Mouse (Mus musculus) embryonic facial prominence, embryonic 11.5 days (tissue): ENCODE data around the gene Usp20. TPM values are rescaled to one million over a fixed set of nuclear protein-coding genes. Genes with fewer than 3 reads are reported as not detected.

Experiments
- ATAC-seq: fragments of 200-750 bp; cut with Nextera tagmentation; replicated peaks from 2 replicates; pipeline ENCODE4 v1.8.0; 2017; ENCODE audit warnings: low read depth; ENCODE audit not compliant: insufficient number of reproducible peaks, low FRiP score, low TSS enrichment
- DNase-seq: peaks from one replicate; pipeline ENCODE4 v3.0.0-alpha.2; 2015; ENCODE audit warnings: low spot score
- H3K27ac ChIP-seq: fragments of 300-500 bp; sonication (generic); replicated peaks from 2 replicates; pipeline ENCODE4 v1.5.1; 2014; ENCODE audit warnings: mild to moderate bottlenecking, low read depth, low read length, control low read depth
- H3K27me3 ChIP-seq: fragments of 300-500 bp; sonication (generic); 2 replicates; pipeline ENCODE4 v1.6.1; 2014; ENCODE audit warnings: mild to moderate bottlenecking, low read length, moderate library complexity, mixed read lengths; ENCODE audit not compliant: control insufficient read depth, insufficient read depth
- H3K36me3 ChIP-seq: fragments of 300-500 bp; sonication (generic); replicated peaks from 2 replicates; pipeline ENCODE4 v1.6.1; 2014; ENCODE audit warnings: low read depth, mild to moderate bottlenecking, low read length, moderate library complexity, mixed read lengths; ENCODE audit not compliant: control insufficient read depth, insufficient read depth
- H3K4me1 ChIP-seq: fragments of 300-500 bp; sonication (generic); 2 replicates; pipeline ENCODE4 v1.6.1; 2014; ENCODE audit warnings: low read length, mixed read lengths; ENCODE audit not compliant: control insufficient read depth, insufficient read depth
- H3K4me2 ChIP-seq: fragments of 300-500 bp; sonication (generic); 2 replicates; pipeline ENCODE4 v1.6.1; 2014; ENCODE audit warnings: low read depth, mild to moderate bottlenecking, control low read depth, low read length, moderate library complexity
- H3K4me3 ChIP-seq: fragments of 300-500 bp; sonication (generic); 2 replicates; pipeline ENCODE4 v1.5.1; 2014; ENCODE audit warnings: low read depth, low read length, control low read depth
- H3K9ac ChIP-seq: fragments of 300-500 bp; sonication (generic); replicated peaks from 2 replicates; pipeline ENCODE4 v1.6.1; 2014; ENCODE audit warnings: mild to moderate bottlenecking, control low read depth, low read length
- H3K9me3 ChIP-seq: fragments of 300-500 bp; sonication (generic); replicated peaks from 2 replicates; pipeline ENCODE4 v1.6.1; 2016; ENCODE audit warnings: mild to moderate bottlenecking, low read length, inconsistent platforms, mixed read lengths; ENCODE audit not compliant: control insufficient read depth
- WGBS: fragments of 180-500 bp; shearing (Covaris S2); extraction: QIAGEN DNeasy Blood & Tissue Kit; methylation state at CpG from one replicate; pipeline ENCODE4 v1.1.7; 2014; 5-methylcytosine and 5-hydroxymethylcytosine counted together
- polyA plus RNA-seq: library from polyadenylated mRNA; unstranded; fragments of >200 nt; fragmentation: Nextera tagmentation; extraction: Ambion mirVana; gene quantifications from 2 replicates; pipeline ENCODE4 v1.2.1, GENCODE M21; 2014

Usp20 gene
- polyA plus RNA-seq, 1 experiment from 2014 or later, result 9.3 TPM

- Histone ChIP-seq H3K27me3 (no peaks in the 10 kb centered on the region), H3K9me3 (no peaks in the 10 kb centered on the region), H3K4me1 (no peaks in the 10 kb centered on the region), H3K36me3 (no peaks in the 10 kb centered on the region; the same call in none of the 2 replicates), H3K4me2 (no peak overlapping the region), H3K9ac (no peak overlapping the region), H3K27ac (no peak overlapping the region), H3K4me3 (no peak overlapping the region)
- DNase-seq (no peak), ATAC-seq (no peak)
- 89% methylated on average over 10 of the region's 10 CpGs for WGBS
Observed at GRCm38 (mm10) chr2:31052441-31052840, 70.4 kb downstream of the Usp20 start.

GRCm38 (mm10) chr2:31053426-31053825 is 71.3 kb downstream of the Usp20 start:
- H3K4me2 ChIP-seq, result no peak overlapping the region
- H3K4me3 ChIP-seq, result no peak overlapping the region
- H3K4me1 ChIP-seq, result no peaks in the 10 kb centered on the region
- no peaks in the 10 kb centered on the region; the same call in none of the 2 replicates for H3K36me3 ChIP-seq
- ATAC-seq, result no peak
- H3K9me3 ChIP-seq, result no peaks in the 10 kb centered on the region
- H3K27ac ChIP-seq, result no peak overlapping the region
- DNase-seq, result no peak
- no peaks in the 10 kb centered on the region for H3K27me3 ChIP-seq
- 89% methylated on average over 13 of the region's 13 CpGs for WGBS
- H3K9ac ChIP-seq, result no peak overlapping the region

- WGBS, result 96% methylated on average over 11 of the region's 11 CpGs
- H3K9ac ChIP-seq, result no peak overlapping the region
- no peaks in the 10 kb centered on the region; the same call in none of the 2 replicates for H3K36me3 ChIP-seq
- ATAC-seq (no peak), DNase-seq (no peak)
- H3K4me2 ChIP-seq, result no peak overlapping the region
- H3K4me1 ChIP-seq, result no peaks in the 10 kb centered on the region
- H3K4me3 ChIP-seq, result no peak overlapping the region
- no peaks in the 10 kb centered on the region for H3K27me3 ChIP-seq
- no peak overlapping the region for H3K27ac ChIP-seq
- H3K9me3 ChIP-seq, result no peaks in the 10 kb centered on the region
Observed at GRCm38 (mm10) chr2:31053851-31054340, 71.8 kb downstream of the Usp20 start.

- DNase-seq (no peak), ATAC-seq (no peak)
- H3K4me1 ChIP-seq, result no peaks in the 10 kb centered on the region
- no peaks in the 10 kb centered on the region for H3K9me3 ChIP-seq
- no peak overlapping the region for H3K4me2 ChIP-seq
- no peak overlapping the region for H3K9ac ChIP-seq
- H3K36me3 ChIP-seq, result no peaks in the 10 kb centered on the region; the same call in none of the 2 replicates
- H3K27ac ChIP-seq, result no peak overlapping the region
- no peak overlapping the region for H3K4me3 ChIP-seq
- 93% methylated on average over 3 of the region's 3 CpGs for WGBS
- no peaks in the 10 kb centered on the region for H3K27me3 ChIP-seq
Observed at GRCm38 (mm10) chr2:31056070-31056469, 74.0 kb downstream of the Usp20 start.

GRCm38 (mm10) chr2:31057549-31058177 is 75.6 kb downstream of the Usp20 start:
- Histone ChIP-seq H3K27me3 (no peaks in the 10 kb centered on the region), H3K9ac (no peak overlapping the region), H3K27ac (no peak overlapping the region), H3K4me1 (no peaks in the 10 kb centered on the region), H3K36me3 (no peaks in the 10 kb centered on the region; the same call in none of the 2 replicates), H3K9me3 (no peaks in the 10 kb centered on the region), H3K4me3 (no peak overlapping the region), H3K4me2 (no peak overlapping the region)
- ATAC-seq (no peak), DNase-seq (no peak)
- WGBS, result 84% methylated on average over 6 of the region's 6 CpGs

- H3K9me3 ChIP-seq, result no peaks in the 10 kb centered on the region
- no peaks in the 10 kb centered on the region for H3K27me3 ChIP-seq
- ATAC-seq, result no peak
- H3K4me1 ChIP-seq, result no peaks in the 10 kb centered on the region
- no peak for DNase-seq
- H3K9ac ChIP-seq, result no peak overlapping the region
- H3K27ac ChIP-seq, result no peak overlapping the region
- H3K36me3 ChIP-seq, result no peaks in the 10 kb centered on the region; the same call in none of the 2 replicates
- no peak overlapping the region for H3K4me2 ChIP-seq
- WGBS, result 87% methylated on average over 4 of the region's 4 CpGs
- no peak overlapping the region for H3K4me3 ChIP-seq
Observed at GRCm38 (mm10) chr2:31058443-31058842, 76.4 kb downstream of the Usp20 start.

GRCm38 (mm10) chr2:31060271-31060670 is 78.2 kb downstream of the Usp20 start:
- no peak overlapping the region for H3K9ac ChIP-seq
- no peak overlapping the region for H3K27ac ChIP-seq
- no peak for DNase-seq
- no peaks in the 10 kb centered on the region for H3K27me3 ChIP-seq
- H3K9me3 ChIP-seq, result no peaks in the 10 kb centered on the region
- no peak overlapping the region for H3K4me3 ChIP-seq
- H3K4me2 ChIP-seq, result no peak overlapping the region
- H3K36me3 ChIP-seq, result no peaks in the 10 kb centered on the region; the same call in 1 of the 2 replicates
- ATAC-seq, result no peak
- no peaks in the 10 kb centered on the region for H3K4me1 ChIP-seq
- WGBS, result 96% methylated on average over 1 of the region's 1 CpGs

- Histone ChIP-seq H3K4me3 (no peak overlapping the region), H3K36me3 (no peaks in the 10 kb centered on the region), H3K9me3 (no peaks in the 10 kb centered on the region), H3K27me3 (no peaks in the 10 kb centered on the region), H3K9ac (no peak overlapping the region), H3K27ac (no peak overlapping the region), H3K4me1 (no peaks in the 10 kb centered on the region), H3K4me2 (no peak overlapping the region)
- no peak for DNase-seq
- no peak for ATAC-seq
- WGBS, result 85% methylated on average over 28 of the region's 28 CpGs
Observed at GRCm38 (mm10) chr2:31060787-31061730, 79.0 kb downstream of the Usp20 start.
